Mouse (Mus musculus) CD4-positive, CD25-positive, alpha-beta regulatory T cell, adult 4 months (primary cell): ENCODE results near the gene Gucy2d. TPM values are rescaled to one million over a fixed set of nuclear protein-coding genes. Genes with fewer than 3 reads are reported as not detected.

ENCODE experiments used
- ATAC-seq: one replicate; pipeline ENCODE4 v1.8.0; 2017
- polyA plus RNA-seq, 2 experiments: library from polyadenylated mRNA; unstranded; fragments of 100-300 nt; shearing (Covaris generic); gene quantifications; one replicate each; pipeline ENCODE4 v1.2.1; 2017

Gene Gucy2d
- polyA plus RNA-seq, 2 experiments from 2014 or later, result not detected

GRCm38 (mm10) chr7:98523070-98523812 is 83.0 kb downstream of the Gucy2d start:
- peak; percentile 33 for ATAC-seq

GRCm38 (mm10) chr7:98523813-98524361 is 83.7 kb downstream of the Gucy2d start:
- peak; percentile 70 for ATAC-seq

- no peak for ATAC-seq
These were observed 84.2 kb downstream of the Gucy2d start for GRCm38 (mm10) chr7:98524401-98524800.

GRCm38 (mm10) chr7:98524869-98525699 is 84.9 kb downstream of the Gucy2d start:
- ATAC-seq, result no peak

Other genes starting within 250 kb of the Gucy2d start
- not detected for gene B3gnt6, start 240.9 kb upstream of the Gucy2d start, polyA plus RNA-seq
- 10 to 100 TPM in 1 of 2 experiments, 1 to 10 TPM in 1; 9.3 to 17.1 TPM for gene Acer3, start 119.2 kb upstream of the Gucy2d start, polyA plus RNA-seq
- not detected for gene Tsku, start 79.1 kb upstream of the Gucy2d start, polyA plus RNA-seq
- 10 to 100 TPM; 55.1 to 95.2 TPM for gene Lrrc32, start 48.9 kb downstream of the Gucy2d start, polyA plus RNA-seq
- 10 to 100 TPM; 71.4 to 73.3 TPM for gene Emsy, start 216.4 kb downstream of the Gucy2d start, polyA plus RNA-seq